Mouse (Mus musculus) bone marrow, adult 2 months (tissue): Measurements from ENCODE around the gene Slc38a2. TPM values are rescaled to one million over a fixed set of nuclear protein-coding genes. Genes with fewer than 3 reads are reported as not detected.

ENCODE experiments used
- H3K27ac ChIP-seq: fragments of 200-500 bp; 2 replicates; pipeline ENCODE4 v1.5.1; 2012; ENCODE audit warnings: low read depth, mild to moderate bottlenecking, control low read depth, inconsistent platforms, low read length; ENCODE audit not compliant: control insufficient read depth, poor library complexity, insufficient read depth
- H3K4me1 ChIP-seq: fragments of 200-500 bp; 2 replicates; pipeline ENCODE4 v1.6.1; 2011; ENCODE audit warnings: low read length; ENCODE audit not compliant: control insufficient read depth, insufficient read depth
- H3K4me3 ChIP-seq: fragments of 200-500 bp; replicated peaks from 2 replicates; pipeline ENCODE3; 2011; ENCODE audit warnings: mild to moderate bottlenecking, low read depth, low read length, control low read depth; ENCODE audit not compliant: control insufficient read depth
- CTCF ChIP-seq: fragments of 200-500 bp; IDR thresholded peaks from 2 replicates; pipeline ENCODE4 v1.5.1; 2011; ENCODE audit warnings: low read length, control low read depth; ENCODE audit not compliant: control insufficient read depth, insufficient read depth
- POLR2A ChIP-seq: fragments of 200-500 bp; IDR thresholded peaks from 2 replicates; pipeline ENCODE4 v1.6.1; 2011; ENCODE audit warnings: low read depth, mild to moderate bottlenecking, control low read depth, low read length, borderline replicate concordance; ENCODE audit not compliant: control insufficient read depth
- WGBS: fragments of 180-500 bp; shearing (Covaris S2); methylation state at CpG from one replicate; pipeline ENCODE4 v1.1.7; 2018; 5-methylcytosine and 5-hydroxymethylcytosine counted together
- polyA plus RNA-seq: library from polyadenylated mRNA; stranded (reverse); fragments of >200 nt; gene quantifications from 2 replicates; pipeline ENCODE4 v1.2.4, GENCODE M21; 2011; ENCODE audit warnings: low replicate concordance; ENCODE audit not compliant: missing spikeins, insufficient read depth, insufficient read length

The Slc38a2 gene
- 22.5 and 51.3 TPM in 2 replicates for polyA plus RNA-seq

DNA sequence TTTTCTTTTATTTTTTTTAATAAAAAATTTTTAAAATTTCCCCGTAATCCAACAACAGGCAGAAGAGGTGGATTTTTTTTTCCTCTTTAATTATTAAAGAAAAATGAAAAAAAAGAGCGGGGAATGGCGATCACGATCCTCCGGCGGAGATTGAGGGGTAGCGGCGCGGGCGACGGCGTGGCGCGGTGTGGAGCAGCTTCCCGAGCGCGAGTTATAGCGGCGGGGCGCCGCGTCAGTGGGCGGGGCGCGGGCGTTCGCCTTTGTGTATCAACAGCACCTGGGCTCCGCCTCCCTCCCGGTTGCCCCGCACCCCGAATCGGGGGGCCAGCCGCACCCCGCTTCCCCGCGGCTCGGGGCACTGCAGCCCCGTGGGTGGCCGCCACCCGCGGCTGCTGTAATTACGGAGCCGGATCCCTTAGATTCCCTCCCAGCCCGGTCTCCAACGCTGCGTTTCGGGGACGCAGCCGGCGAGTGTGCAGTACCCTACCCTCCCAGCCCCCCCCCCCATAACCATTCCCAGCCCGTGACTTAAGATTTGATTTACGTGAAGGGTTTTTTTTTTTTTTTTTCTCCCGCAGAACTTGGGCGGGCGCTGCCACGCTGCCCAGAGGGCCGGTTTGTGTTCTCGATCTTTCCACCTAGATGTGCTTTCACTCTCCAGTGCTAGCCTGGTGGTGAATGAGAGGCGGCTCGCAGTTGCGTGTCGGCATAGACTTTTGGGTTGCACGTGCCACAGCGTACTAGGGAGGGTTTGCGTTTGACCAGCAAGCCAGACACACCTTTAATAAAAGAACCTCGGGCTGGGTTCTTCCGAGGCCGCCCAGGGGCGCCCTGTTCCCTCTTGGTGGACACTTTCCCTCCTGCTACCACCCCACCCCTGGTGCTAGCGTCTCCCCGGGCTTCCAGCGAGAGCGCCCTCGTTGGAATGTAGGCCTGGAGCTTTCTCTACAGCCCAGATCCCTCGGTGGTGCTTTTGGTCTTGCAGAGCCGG, at the start of gene Slc38a2:
Gene Slc38a2, minus strand, starts transcription at position 210 of the 991 bp plus-strand sequence.
- Histone ChIP-seq H3K4me3 (peak within 1 kb of the TSS; percentile 97), H3K4me1 (peaks cover 1% of the 10 kb centered on the region; the same call in 1 of the 2 replicates), H3K27ac (peak within 1 kb of the TSS; percentile 100)
- WGBS = under 1% methylated on average over 76 of the region's 76 CpGs
- TF ChIP-seq POLR2A = peak; percentile 98
- TF ChIP-seq CTCF = peak; percentile 33; the same call in 1 of the 2 replicates

DNA sequence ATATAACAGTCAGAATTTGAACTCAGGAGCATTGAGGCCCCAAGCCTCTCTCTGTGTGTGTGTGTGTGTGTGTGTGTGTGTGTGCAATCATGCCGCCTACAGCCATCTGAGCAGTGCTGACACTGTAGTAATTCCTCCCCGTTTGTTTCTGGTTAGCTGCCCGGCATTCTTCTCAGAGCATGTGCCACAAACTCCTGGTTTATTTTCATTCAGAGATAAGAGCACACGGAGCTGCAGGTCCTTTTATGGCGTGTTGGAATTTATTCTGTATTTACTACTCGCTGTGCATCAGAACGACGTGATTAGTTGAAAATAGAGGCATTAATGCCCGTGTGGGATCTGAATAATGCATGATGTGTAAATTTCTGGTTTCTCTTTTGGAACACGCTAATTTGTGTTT, 49.6 kb upstream of the Slc38a2 start:
- Histone ChIP-seq H3K4me1 (peaks cover 3% of the 10 kb centered on the region; the same call in 1 of the 2 replicates), H3K27ac (no peak overlapping the region), H3K4me3 (no peak overlapping the region)
- 76% methylated on average over 10 of the region's 10 CpGs for WGBS
- no peak for TF ChIP-seq CTCF
- no peak for TF ChIP-seq POLR2A

DNA sequence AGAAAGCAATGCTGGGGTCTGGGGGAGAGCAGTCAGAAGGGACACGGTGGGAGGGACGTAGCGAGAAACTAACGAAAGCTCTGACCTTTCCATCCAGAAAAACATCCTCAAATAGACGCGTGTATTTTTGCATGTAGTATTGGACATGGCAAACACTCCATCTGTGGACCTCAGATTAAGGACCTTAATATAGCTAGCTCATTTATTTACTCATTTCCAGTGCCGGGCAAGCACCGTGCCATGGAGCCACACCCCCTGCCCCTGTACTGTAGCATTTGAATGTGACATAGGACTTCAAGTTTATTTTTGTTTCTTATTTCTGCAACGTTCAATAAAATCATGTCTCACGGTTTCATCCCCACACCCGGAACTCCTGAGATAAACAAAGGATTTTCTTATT, 48.0 kb upstream of the Slc38a2 start:
- peaks cover 8% of the 10 kb centered on the region for H3K4me1 ChIP-seq
- no peak overlapping the region for H3K4me3 ChIP-seq
- no peak for TF ChIP-seq POLR2A
- no peak for TF ChIP-seq CTCF
- 89% methylated on average over 11 of the region's 11 CpGs for WGBS
- no peak overlapping the region for H3K27ac ChIP-seq

DNA sequence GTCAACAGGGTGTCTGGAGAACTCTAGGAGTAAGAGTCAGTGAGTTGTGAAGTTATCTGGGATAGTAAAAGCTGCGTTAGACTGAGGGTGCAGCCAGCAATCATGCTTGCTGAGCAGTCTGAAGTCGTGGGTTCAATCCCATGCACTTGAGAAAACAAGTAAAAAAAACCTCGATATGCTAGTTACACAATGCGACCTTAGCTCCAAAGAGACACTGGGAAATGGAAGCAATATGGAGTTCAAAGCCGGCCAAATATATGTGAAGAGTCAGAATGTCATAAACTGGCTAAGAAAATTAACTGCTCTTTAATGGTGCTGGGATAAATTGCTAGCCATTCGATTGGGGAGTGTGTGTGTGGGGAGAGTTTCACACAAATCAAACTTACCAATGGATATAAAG, 47.5 kb upstream of the Slc38a2 start:
- H3K27ac ChIP-seq = no peak overlapping the region
- no peak overlapping the region for H3K4me3 ChIP-seq
- H3K4me1 ChIP-seq = peaks cover 9% of the 10 kb centered on the region
- WGBS = 72% methylated on average over 6 of the region's 6 CpGs
- TF ChIP-seq POLR2A (no peak), CTCF (no peak)

DNA sequence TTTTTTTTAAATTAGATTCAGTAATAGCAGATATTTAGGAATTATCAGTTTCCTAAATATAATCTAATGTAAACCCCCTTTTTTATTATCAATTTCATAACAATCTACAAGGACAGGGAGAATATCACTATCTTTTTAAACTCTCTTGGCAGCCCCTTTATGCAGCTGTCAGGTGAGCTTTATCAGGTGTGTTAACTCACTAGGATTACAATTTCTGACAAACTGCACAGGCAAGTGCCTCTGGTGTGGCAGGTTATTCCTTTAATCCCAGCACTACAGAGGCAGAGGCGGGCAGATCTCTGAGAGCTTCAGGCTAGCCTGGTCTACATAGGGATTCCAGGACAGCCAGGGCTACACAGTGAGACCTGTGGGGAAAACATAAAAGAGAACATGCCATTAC, 45.8 kb upstream of the Slc38a2 start:
- H3K4me1 ChIP-seq = peaks cover 9% of the 10 kb centered on the region
- H3K4me3 ChIP-seq = no peak overlapping the region
- 94% methylated on average over 1 of the region's 1 CpGs for WGBS
- TF ChIP-seq CTCF = no peak
- TF ChIP-seq POLR2A = no peak
- H3K27ac ChIP-seq = no peak overlapping the region

DNA sequence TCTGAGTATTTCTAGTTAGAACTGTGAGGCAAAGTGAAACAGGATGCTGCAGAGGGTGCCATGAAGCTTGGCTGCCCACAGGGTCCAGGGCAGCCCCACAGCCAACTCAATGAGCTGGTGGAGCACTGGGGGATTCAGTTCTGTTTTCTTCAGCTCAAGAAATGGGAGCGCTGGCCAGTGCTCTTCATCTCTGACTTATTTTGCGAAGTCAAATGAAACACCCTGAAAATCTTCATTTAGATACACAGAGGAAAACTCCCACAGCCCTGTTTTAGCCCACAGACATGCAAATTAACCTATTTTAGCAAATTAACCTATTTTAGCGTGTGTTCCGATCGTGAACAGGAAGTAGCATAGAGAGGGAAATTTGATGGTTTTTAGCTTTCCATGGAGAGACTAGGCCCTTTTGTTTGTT, 45.4 kb upstream of the Slc38a2 start:
- no peak overlapping the region for H3K4me3 ChIP-seq
- peak overlapping the region; percentile 54; the same call in 1 of the 2 replicates for H3K27ac ChIP-seq
- peaks cover 9% of the 10 kb centered on the region for H3K4me1 ChIP-seq
- 59% methylated on average over 5 of the region's 5 CpGs for WGBS
- TF ChIP-seq POLR2A (no peak), CTCF (no peak)

DNA sequence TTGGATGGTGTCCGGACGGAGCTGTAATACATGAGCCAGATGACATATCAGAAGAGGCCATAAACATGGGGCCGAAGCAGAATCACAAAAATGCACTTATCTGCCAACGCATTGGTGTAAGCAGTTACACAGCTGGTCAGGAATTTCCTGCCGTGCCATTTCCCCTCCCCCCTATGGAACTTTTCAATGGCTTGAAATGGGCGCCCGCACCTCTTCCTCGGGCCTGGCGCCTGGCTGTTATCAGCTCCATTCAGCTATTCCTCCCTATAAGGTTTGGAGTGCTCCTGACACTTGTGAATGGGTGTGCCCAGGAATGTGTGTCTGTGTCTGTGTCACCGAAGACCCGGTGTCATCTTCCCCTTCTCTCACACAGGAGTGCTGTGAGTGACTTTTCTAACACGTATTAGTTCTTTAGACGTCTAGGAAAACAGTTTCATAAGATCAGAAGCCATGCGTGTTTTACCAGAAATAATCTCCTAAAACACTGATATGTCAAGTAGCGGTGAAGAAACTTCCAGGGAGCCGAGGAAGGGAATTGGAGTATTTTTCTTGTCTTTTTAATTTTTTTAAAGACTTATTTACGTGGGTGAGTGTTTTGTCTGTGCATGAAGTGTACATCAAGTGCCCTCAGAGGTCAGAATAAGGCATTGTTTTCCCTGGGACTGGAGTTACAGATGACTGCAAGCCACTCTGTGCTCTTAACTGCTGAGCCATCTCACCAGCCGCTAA, 44.8 kb upstream of the Slc38a2 start:
- H3K4me1 ChIP-seq = peaks cover 9% of the 10 kb centered on the region
- 59% methylated on average over 18 of the region's 18 CpGs for WGBS
- H3K4me3 ChIP-seq = no peak overlapping the region
- H3K27ac ChIP-seq = peak overlapping the region; percentile 54; the same call in 1 of the 2 replicates
- TF ChIP-seq POLR2A = no peak
- TF ChIP-seq CTCF = no peak

DNA sequence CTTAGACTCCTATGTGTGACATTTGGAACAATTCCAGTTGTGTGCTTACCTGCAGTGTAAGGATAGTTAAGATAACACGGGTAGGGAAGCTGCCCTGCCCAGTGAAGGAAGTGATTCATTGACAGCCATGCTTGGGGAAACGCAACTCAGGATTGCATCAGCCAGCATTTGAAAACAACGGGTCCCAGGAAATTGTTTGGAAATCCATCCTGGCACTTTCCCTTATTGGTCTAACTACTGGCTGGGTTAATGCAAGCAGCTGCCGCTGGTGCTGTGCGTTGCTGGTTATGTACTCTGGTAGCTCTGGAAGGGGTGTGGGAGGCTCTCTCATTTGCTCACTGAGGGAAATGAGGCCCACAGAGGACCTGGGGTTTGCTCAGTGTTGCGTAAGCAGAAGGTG, 43.7 kb upstream of the Slc38a2 start:
- TF ChIP-seq CTCF = no peak
- no peak for TF ChIP-seq POLR2A
- WGBS = 34% methylated on average over 6 of the region's 6 CpGs
- H3K4me3 ChIP-seq = no peak overlapping the region
- peak overlapping the region; percentile 53 for H3K27ac ChIP-seq
- peaks cover 9% of the 10 kb centered on the region for H3K4me1 ChIP-seq
